Mouse (Mus musculus) liver, embryonic 16.5 days (tissue): ENCODE data around the gene Zfand4. TPM values are rescaled to one million over a fixed set of nuclear protein-coding genes. Genes with fewer than 3 reads are reported as not detected.
"Not testable (repeated sequence)": the region's sequence is repeated elsewhere in the genome, so short reads cannot be mapped to it uniquely, and the experiment has no call there.

Experiments used
- ATAC-seq: fragments of 200-750 bp; cut with Nextera tagmentation; 2 replicates; pipeline ENCODE4 v1.8.0; 2017; ENCODE audit warnings: low read depth, mild to moderate bottlenecking, moderate number of reproducible peaks, moderate library complexity
- H3K27ac ChIP-seq: fragments of 300-500 bp; sonication (generic); 2 replicates; pipeline ENCODE4 v1.5.1; 2014; ENCODE audit warnings: mild to moderate bottlenecking, low read length
- H3K27me3 ChIP-seq: fragments of 300-500 bp; sonication (generic); 2 replicates; pipeline ENCODE4 v1.6.1; 2014; ENCODE audit warnings: low read depth, low read length, mixed read lengths; ENCODE audit not compliant: control insufficient read depth, insufficient read depth
- H3K36me3 ChIP-seq: fragments of 300-500 bp; sonication (generic); 2 replicates; pipeline ENCODE4 v1.6.1; 2014; ENCODE audit warnings: mild to moderate bottlenecking; ENCODE audit not compliant: control insufficient read depth, insufficient read depth
- H3K4me1 ChIP-seq: fragments of 300-500 bp; sonication (generic); 2 replicates; pipeline ENCODE4 v1.6.1; 2014; ENCODE audit warnings: low read depth, low read length, mixed read lengths; ENCODE audit not compliant: control insufficient read depth
- H3K4me2 ChIP-seq: fragments of 300-500 bp; sonication (generic); 2 replicates; pipeline ENCODE4 v1.6.1; 2014; ENCODE audit warnings: low read depth, low read length, mixed read lengths
- H3K4me3 ChIP-seq: fragments of 300-500 bp; sonication (generic); 2 replicates; pipeline ENCODE4 v1.5.1; 2014; ENCODE audit warnings: low read depth, mild to moderate bottlenecking, low read length
- H3K9ac ChIP-seq: fragments of 300-500 bp; sonication (generic); 2 replicates; pipeline ENCODE4 v1.6.1; 2014; ENCODE audit warnings: low read depth, low read length
- H3K9me3 ChIP-seq: fragments of 300-500 bp; sonication (generic); replicated peaks from 2 replicates; pipeline ENCODE4 v1.6.1; 2016; ENCODE audit warnings: low read length; ENCODE audit not compliant: control insufficient read depth
- WGBS: fragments of 180-500 bp; shearing (Covaris S2); extraction: QIAGEN DNeasy Blood & Tissue Kit; methylation state at CpG from one replicate; pipeline ENCODE4 v1.1.7; 2014; ENCODE audit not compliant: insufficient replicate concordance; 5-methylcytosine and 5-hydroxymethylcytosine counted together
- polyA plus RNA-seq: library from polyadenylated mRNA; unstranded; fragments of >200 nt; fragmentation: Nextera tagmentation; extraction: Ambion mirVana; gene quantifications from 2 replicates; pipeline ENCODE4 v1.2.1, GENCODE M21; 2015

Zfand4 gene
- polyA plus RNA-seq, result 4.9 and 5.4 TPM in 2 replicates

DNA sequence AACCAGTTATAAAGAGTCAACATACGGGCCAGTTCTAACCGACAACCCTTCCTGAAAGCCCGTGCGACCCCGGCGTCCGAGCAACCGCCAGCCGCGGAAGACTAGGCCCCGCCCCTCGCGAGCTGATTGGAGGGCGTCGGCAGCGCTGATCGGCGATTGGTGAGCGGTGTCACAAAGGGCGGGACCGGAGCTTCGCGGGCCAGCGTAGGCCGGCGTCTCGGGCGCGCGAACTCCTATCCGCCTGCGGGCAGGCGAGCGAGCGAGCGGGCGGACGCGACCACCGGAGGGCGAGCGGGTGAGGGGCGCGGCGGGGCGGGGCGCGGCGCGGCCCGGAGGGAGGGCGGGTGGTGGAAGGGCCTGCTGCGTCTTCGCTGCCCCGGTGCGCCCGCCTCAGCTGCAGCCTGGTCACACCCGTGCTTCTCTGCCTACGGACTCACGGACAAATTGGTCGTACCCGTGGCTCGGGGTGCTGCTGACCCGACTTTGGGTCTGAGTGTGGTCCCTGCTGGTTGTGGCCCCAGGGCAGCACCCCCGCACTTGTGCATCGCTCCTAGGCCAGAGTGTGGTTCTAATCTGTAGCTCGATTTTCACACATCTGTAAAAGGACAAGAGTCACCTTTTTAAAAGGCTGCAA is at the start of gene Zfand4:
Gene Zfand4, plus strand, starts transcription at position 205 of the 634 bp plus-strand sequence.
- Histone ChIP-seq H3K27ac (peak within 1 kb of the TSS; percentile 72), H3K27me3 (no peaks in the 10 kb centered on the region), H3K36me3 (no peaks in the 10 kb centered on the region; the same call in 1 of the 2 replicates), H3K4me1 (peaks cover 23% of the 10 kb centered on the region), H3K4me3 (peak within 1 kb of the TSS; percentile 77), H3K9ac (peak within 1 kb of the TSS; percentile 82), H3K4me2 (peak within 1 kb of the TSS; percentile 95), H3K9me3 (no peaks in the 10 kb centered on the region)
- WGBS, result under 1% methylated on average over 58 of the region's 67 CpGs
- ATAC-seq, result peak; percentile 95

DNA sequence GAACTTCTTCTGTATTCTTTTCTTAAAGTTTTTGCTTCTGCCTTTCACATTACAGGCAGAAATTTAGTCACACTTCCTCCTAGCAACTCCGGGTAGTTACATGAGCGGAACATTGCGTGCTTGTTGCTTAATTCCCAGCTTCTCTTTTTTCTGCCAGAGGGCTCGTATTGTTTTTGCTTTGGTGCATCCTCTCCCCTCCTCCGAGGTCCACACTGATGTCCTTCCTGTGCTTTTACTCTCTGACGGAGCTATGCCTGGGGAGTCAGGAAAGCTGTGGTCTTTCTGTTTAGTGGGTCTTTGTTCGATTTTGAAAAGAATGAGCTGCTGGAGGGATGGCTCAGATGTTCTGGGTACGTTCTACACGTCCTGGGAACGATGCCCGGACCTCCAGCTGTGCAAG is 36.3 kb upstream of the Zfand4 start:
- Histone ChIP-seq H3K36me3 (peaks cover 6% of the 10 kb centered on the region), H3K4me2 (no peak overlapping the region), H3K27ac (peak overlapping the region; percentile 49), H3K4me3 (no peak overlapping the region), H3K9ac (no peak overlapping the region), H3K27me3 (no peaks in the 10 kb centered on the region), H3K9me3 (no peaks in the 10 kb centered on the region), H3K4me1 (no peaks in the 10 kb centered on the region)
- WGBS, result 46% methylated on average over 11 of the region's 11 CpGs
- peak; percentile 24; the same call in 1 of the 2 replicates for ATAC-seq

DNA sequence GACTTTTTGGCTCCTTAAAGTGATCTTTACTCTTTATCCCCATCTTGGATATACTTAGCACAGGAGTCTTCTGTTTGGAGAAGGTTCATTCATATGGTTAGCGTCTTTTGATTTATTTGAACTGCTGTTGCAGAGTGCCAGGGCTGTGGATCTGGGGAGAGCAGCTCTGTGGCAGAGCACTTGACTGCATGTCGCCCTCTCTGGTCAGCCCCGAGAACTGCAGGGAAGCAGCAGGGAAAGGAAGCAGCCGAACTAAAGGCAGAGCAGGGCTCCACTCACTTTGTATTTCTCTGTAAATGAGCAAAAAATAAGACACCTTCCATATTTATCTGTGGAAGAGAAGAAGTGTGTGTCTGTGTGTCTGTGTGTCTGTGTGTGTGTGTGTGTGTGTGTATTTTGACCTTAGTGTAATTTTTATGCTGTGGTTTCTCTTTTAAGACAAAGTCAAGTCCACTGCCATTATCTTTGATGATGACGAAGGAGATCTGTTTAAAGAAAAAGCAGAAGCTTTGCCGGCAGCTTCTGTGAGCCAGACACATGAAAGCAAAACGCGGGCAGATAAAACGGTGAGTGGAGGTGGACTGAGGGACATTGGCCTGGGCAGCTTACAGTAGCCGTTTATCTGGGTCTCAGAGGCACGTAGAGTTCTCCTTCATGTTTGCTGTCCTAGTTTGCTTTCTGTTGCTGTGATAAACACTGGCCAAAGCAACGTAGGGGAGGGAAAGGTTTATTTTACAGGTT is 35.1 kb upstream of the Zfand4 start:
- Histone ChIP-seq H3K4me3 (no peak overlapping the region), H3K4me2 (peak overlapping the region; percentile 10; the same call in 1 of the 2 replicates), H3K4me1 (no peaks in the 10 kb centered on the region), H3K9ac (no peak overlapping the region), H3K27me3 (no peaks in the 10 kb centered on the region), H3K27ac (no peak overlapping the region), H3K9me3 (no peaks in the 10 kb centered on the region), H3K36me3 (peaks cover 4% of the 10 kb centered on the region)
- ATAC-seq, result peak; percentile 45; the same call in 1 of the 2 replicates
- 43% methylated on average over 12 of the region's 12 CpGs for WGBS

DNA sequence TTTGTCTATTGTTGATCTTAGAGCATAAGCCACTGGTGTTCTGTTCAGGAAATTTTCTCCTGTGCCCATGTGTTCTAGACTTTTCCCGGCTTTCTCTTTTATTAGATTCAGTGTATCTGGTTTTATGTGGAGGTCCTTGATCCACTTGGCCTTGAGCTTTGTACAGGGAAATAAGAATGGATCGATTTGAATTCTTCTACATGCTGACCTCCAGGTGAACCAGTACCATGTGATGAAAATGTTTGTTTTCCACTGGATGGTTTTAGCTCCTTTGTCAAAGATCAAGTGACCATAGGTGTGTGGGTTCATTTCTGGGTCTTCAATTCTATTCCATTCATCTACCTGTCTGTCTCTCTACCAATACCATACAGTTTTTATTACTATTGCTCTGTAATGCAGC is 29.2 kb upstream of the Zfand4 start:
- peaks cover 11% of the 10 kb centered on the region for H3K36me3 ChIP-seq
- not testable (repeated sequence) for H3K4me1 ChIP-seq, H3K4me2 ChIP-seq, H3K9ac ChIP-seq, H3K4me3 ChIP-seq, H3K27me3 ChIP-seq, H3K9me3 ChIP-seq, ATAC-seq, H3K27ac ChIP-seq
- WGBS, result 72% methylated on average over 2 of the region's 2 CpGs

DNA sequence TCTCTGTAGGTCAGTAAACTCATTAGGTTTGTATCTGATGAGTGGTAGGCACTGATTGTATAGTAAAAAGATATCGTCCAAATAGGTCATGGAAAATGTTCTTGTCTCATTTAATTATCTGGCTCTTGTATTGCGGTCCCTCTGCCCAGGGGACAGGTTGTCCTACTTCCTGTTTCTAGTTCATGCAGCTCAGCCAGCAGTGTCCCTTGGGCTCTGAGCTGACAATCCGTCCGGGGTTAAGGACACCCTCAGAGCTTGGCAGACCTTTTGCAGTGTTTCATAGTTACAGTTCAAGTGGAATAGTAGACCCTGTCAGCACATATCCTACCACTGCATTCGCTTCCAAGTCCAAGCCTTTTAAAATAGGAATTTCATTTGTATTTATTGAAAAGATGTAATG is 28.7 kb upstream of the Zfand4 start:
- no peaks in the 10 kb centered on the region for H3K9me3 ChIP-seq
- no peaks in the 10 kb centered on the region for H3K4me1 ChIP-seq
- no peaks in the 10 kb centered on the region for H3K27me3 ChIP-seq
- H3K9ac ChIP-seq, result no peak overlapping the region
- no peak overlapping the region for H3K4me3 ChIP-seq
- peaks cover 11% of the 10 kb centered on the region for H3K36me3 ChIP-seq
- H3K4me2 ChIP-seq, result no peak overlapping the region
- no peak for ATAC-seq
- no peak overlapping the region for H3K27ac ChIP-seq
- WGBS, result 75% methylated on average over 5 of the region's 5 CpGs

- ATAC-seq, result no peak
- Histone ChIP-seq H3K4me1 (no peaks in the 10 kb centered on the region), H3K4me2 (no peak overlapping the region), H3K9me3 (no peaks in the 10 kb centered on the region), H3K4me3 (no peak overlapping the region), H3K27ac (no peak overlapping the region), H3K36me3 (peaks cover 7% of the 10 kb centered on the region), H3K27me3 (no peaks in the 10 kb centered on the region), H3K9ac (no peak overlapping the region)
- 71% methylated on average over 5 of the region's 5 CpGs for WGBS
Measured at GRCm38 (mm10) chr6:116238083-116238482, 25.9 kb upstream of the Zfand4 start.

DNA sequence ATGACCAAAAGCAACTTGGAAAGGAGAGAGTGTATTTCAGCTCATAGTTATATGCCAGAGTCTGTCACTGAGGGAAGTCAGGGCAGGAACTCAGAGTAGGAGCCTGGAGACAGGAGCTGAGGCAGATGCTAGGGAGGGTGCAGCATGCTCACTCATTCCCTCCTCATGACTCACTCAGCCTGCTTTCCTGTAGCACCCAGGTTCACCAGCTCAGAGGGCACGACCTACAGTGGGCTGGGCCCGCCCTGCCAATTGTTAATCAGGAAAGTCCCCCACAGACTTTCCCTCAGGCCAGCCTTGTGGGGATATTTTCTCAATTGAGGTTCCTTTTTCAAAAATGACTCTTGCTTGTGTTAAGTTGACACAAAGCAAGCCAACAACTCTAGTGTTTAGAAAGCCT is 23.7 kb upstream of the Zfand4 start:
- no peak overlapping the region for H3K9ac ChIP-seq
- H3K27ac ChIP-seq, result no peak overlapping the region
- H3K4me1 ChIP-seq, result no peaks in the 10 kb centered on the region
- ATAC-seq, result no peak
- 67% methylated on average over 2 of the region's 2 CpGs for WGBS
- no peaks in the 10 kb centered on the region for H3K9me3 ChIP-seq
- no peak overlapping the region for H3K4me2 ChIP-seq
- peaks cover 9% of the 10 kb centered on the region for H3K36me3 ChIP-seq
- H3K4me3 ChIP-seq, result no peak overlapping the region
- no peaks in the 10 kb centered on the region for H3K27me3 ChIP-seq

DNA sequence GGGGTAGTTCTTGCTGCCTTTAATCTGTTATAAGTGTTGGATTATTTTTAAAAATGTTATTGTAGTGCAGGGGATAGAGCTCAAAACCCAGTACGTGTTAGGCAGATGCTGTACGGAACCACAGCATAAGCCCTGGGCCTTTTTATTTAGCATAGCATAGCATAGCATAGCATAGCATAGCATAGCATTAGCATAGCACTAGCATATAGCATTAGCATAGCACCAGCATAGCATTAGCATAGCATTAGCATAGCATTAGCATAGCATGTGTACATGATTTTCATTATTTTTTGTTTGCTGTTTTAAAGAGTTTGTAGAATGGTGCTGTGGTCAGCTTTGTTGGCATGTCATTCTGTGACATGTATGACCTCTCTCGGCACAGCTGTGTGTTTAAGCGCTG is 4.4 kb upstream of the Zfand4 start:
- no peak overlapping the region for H3K4me3 ChIP-seq
- H3K4me1 ChIP-seq, result peaks cover 7% of the 10 kb centered on the region
- no peak overlapping the region for H3K9ac ChIP-seq
- H3K27ac ChIP-seq, result no peak overlapping the region
- whole genome bisulfite sequencing, result 78% methylated on average over 4 of the region's 4 CpGs
- ATAC-seq, result no peak
- no peak overlapping the region for H3K4me2 ChIP-seq
- peaks cover 6% of the 10 kb centered on the region for H3K36me3 ChIP-seq
- no peaks in the 10 kb centered on the region for H3K9me3 ChIP-seq
- H3K27me3 ChIP-seq, result no peaks in the 10 kb centered on the region

DNA sequence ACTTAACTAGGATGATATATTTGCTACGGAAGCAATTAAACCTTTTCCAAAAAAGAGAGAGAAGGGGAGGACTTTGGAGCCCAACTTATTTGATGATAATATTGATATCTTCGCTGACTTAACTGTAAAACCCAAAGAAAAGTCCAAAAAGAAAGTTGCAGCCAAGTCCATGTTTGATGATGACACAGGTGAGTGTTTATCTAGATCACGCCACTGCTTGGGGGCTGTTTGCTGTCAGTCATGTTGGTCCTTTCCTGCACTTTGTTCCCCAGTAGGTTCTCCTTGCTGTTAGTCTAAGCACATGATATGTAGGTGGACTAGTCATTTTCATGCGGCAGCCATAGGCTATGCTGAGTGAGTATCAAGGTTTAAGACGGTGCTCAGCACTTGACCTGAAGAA is 3.5 kb upstream of the Zfand4 start:
- peak overlapping the region; percentile 5; the same call in 1 of the 2 replicates for H3K27ac ChIP-seq
- H3K9me3 ChIP-seq, result no peaks in the 10 kb centered on the region
- no peak overlapping the region for H3K4me2 ChIP-seq
- 70% methylated on average over 5 of the region's 5 CpGs for WGBS
- H3K4me3 ChIP-seq, result no peak overlapping the region
- H3K9ac ChIP-seq, result no peak overlapping the region
- H3K27me3 ChIP-seq, result no peaks in the 10 kb centered on the region
- peaks cover 3% of the 10 kb centered on the region; the same call in 1 of the 2 replicates for H3K36me3 ChIP-seq
- ATAC-seq, result peak; percentile 12; the same call in 1 of the 2 replicates
- H3K4me1 ChIP-seq, result peaks cover 11% of the 10 kb centered on the region
